ENCODE assay signal across 8 mouse cellular contexts in genomic region chr5:52524207-52524606, GRCm38 (mm10). TPM values are rescaled to one million over a fixed set of nuclear protein-coding genes. Genes with fewer than 3 reads are reported as not detected.
DNase-seq lines count a peak whose midpoint lies in the region; ATAC-seq lines count a peak whose summit lies in the region.

No protein-coding gene starts in this region.

- ATAC-seq in cerebellum, adult (ENCODE audit: insufficient number of reproducible peaks, low FRiP score, low TSS enrichment): no peak
- no peak for ATAC-seq in neural tube, embryonic 11.5 days (ENCODE audit: insufficient read depth, low FRiP score, low TSS enrichment)
- 0 out of 2 replicates have a peak, but pooled peaks have one; percentile 38 for ATAC-seq in intestine, embryonic 16.5 days

- WGBS in neural tube, embryonic 11.5 days: 53% methylated on average over 3 of the region's 3 CpGs
- 50% methylated on average over 3 of the region's 3 CpGs for WGBS in intestine, embryonic 16.5 days

- DNase-seq in cerebellum, adult 9-11 months: peak; percentile 32
- DNase-seq in neural tube, embryonic 11.5 days (ENCODE audit: low spot score): peak; percentile 31
- DNase-seq in neural tube, embryonic 10.5 days (ENCODE audit: extremely low spot score, low spot score): no peak
- peak; percentile 43 for DNase-seq in lung, postnatal 36 days
- no peak for DNase-seq in adrenal gland, adult 2 months
- no peak for DNase-seq in urinary bladder, postnatal 14 days (ENCODE audit: low spot score)

- H3K4me3 ChIP-seq in neural tube, embryonic 11.5 days (ENCODE audit: low read depth, low read length): no peak overlapping the region
- no peak overlapping the region for H3K4me3 ChIP-seq in intestine, embryonic 16.5 days (ENCODE audit: low read length)

- no peaks in the 10 kb centered on the region for H3K36me3 ChIP-seq in neural tube, embryonic 11.5 days (ENCODE audit: control insufficient read depth, insufficient read depth, low read length)
- no peaks in the 10 kb centered on the region for H3K36me3 ChIP-seq in intestine, embryonic 16.5 days (ENCODE audit: control insufficient read depth, insufficient read depth, low read length)

- no peak overlapping the region for H3K4me2 ChIP-seq in neural tube, embryonic 11.5 days (ENCODE audit: low read depth)
- no peak overlapping the region for H3K4me2 ChIP-seq in intestine, embryonic 16.5 days (ENCODE audit: low read depth, low read length)

- no peak overlapping the region for H3K27ac ChIP-seq in neural tube, embryonic 11.5 days (ENCODE audit: low read depth, low read length)
- no peak overlapping the region for H3K27ac ChIP-seq in intestine, embryonic 16.5 days (ENCODE audit: low read length)

- no peaks in the 10 kb centered on the region for H3K9me3 ChIP-seq in neural tube, embryonic 11.5 days (ENCODE audit: control insufficient read depth, low read length)
- peaks cover 6% of the 10 kb centered on the region; the same call in 1 of the 2 replicates for H3K9me3 ChIP-seq in intestine, embryonic 16.5 days (ENCODE audit: control insufficient read depth, low read length)

- no peak overlapping the region for H3K9ac ChIP-seq in neural tube, embryonic 11.5 days (ENCODE audit: low read length)
- no peak overlapping the region for H3K9ac ChIP-seq in intestine, embryonic 16.5 days (ENCODE audit: low read depth, low read length)

- H3K4me1 ChIP-seq in neural tube, embryonic 11.5 days (ENCODE audit: control insufficient read depth, insufficient read depth, low read length): no peaks in the 10 kb centered on the region
- H3K4me1 ChIP-seq in intestine, embryonic 16.5 days (ENCODE audit: control insufficient read depth, insufficient read depth, low read length): no peaks in the 10 kb centered on the region

- no peaks in the 10 kb centered on the region for H3K27me3 ChIP-seq in neural tube, embryonic 11.5 days (ENCODE audit: control insufficient read depth, insufficient read depth, low read length)
- no peaks in the 10 kb centered on the region for H3K27me3 ChIP-seq in intestine, embryonic 16.5 days (replicated peaks; ENCODE audit: control insufficient read depth, insufficient read depth, low read length)

RNA-seq across cellular contexts. Expression of gene Lgi2, which starts 42.1 kb away (rescaled TPM):
- polyA plus RNA-seq in neural tube, embryonic 11.5 days (2014; fragmentation: Nextera tagmentation; extraction: Ambion mirVana): 1.4 and 1.5 TPM in 2 replicates
- 2.9 and 4.1 TPM in 2 replicates for polyA plus RNA-seq in intestine, embryonic 16.5 days (2015; fragmentation: Nextera tagmentation; extraction: Ambion mirVana)
- 1 to 10 TPM in 1 of 2 experiments, under 1 TPM in 1; 0.69 to 1.6 TPM for total RNA-seq in adrenal gland, adult 2 months (2021)
- polyA plus RNA-seq in adrenal gland, adult 2 months (2012; rRNA removed): 0.26 and 0.41 TPM in 2 replicates

RNA-seq across cellular contexts. Expression of gene Ccdc149, which starts 52.9 kb away (rescaled TPM):
- 2.2 and 2.3 TPM in 2 replicates for polyA plus RNA-seq in neural tube, embryonic 11.5 days (2014; fragmentation: Nextera tagmentation; extraction: Ambion mirVana)
- 2.8 and 3.2 TPM in 2 replicates for polyA plus RNA-seq in intestine, embryonic 16.5 days (2015; fragmentation: Nextera tagmentation; extraction: Ambion mirVana)
- total RNA-seq in adrenal gland, adult 2 months (2021): 1 to 10 TPM; 4.9 to 9.6 TPM
- 1.1 and 1.2 TPM in 2 replicates for polyA plus RNA-seq in adrenal gland, adult 2 months (2012; rRNA removed)

Comparison
In these comparisons a context has a peak if more than half of its experiments do, and no peak if none do; other contexts are left out.
1. DNase-seq: peak in cerebellum, adult 9-11 months (single experiment), neural tube, embryonic 11.5 days (single experiment) and lung, postnatal 36 days (single experiment); none in neural tube, embryonic 10.5 days (single experiment), adrenal gland, adult 2 months (single experiment) and urinary bladder, postnatal 14 days (single experiment).